Mouse (Mus musculus): ENCODE data around the gene Frs2. TPM values are rescaled to one million over a fixed set of nuclear protein-coding genes. Genes with fewer than 3 reads are reported as not detected.

Gene Frs2
- polyA plus RNA-seq, 1 experiment from 2014 or later = 27.2 TPM

DNA sequence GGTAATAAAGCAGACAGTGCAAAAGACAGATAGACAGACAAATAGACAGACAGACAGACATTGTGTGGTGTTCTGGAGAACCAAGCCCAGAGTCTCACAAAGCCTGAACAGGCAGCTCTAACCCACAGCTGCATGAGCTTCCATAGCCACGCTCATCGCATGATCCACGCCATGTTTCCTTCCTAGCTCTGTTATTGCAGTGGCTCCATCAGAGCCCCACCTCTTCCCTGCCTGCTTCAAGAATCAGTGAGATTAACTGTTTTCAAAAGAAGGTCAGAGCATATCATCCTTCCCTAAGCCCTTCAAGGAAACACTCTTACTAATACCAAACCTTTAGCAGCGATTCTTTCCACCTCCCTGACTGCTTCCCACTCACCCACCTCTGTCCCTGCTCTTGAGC, 43.3 kb downstream of the Frs2 start:
- Histone ChIP-seq H3K4me1 (ENCODE audit: control insufficient read depth, insufficient read depth, low read length) (peaks cover 3% of the 10 kb centered on the region; the same call in 1 of the 2 replicates), H3K4me3 (ENCODE audit: low read depth, low read length) (no peak overlapping the region), H3K36me3 (ENCODE audit: control insufficient read depth, insufficient read depth, low read length) (no peaks in the 10 kb centered on the region), H3K27me3 (replicated peaks; ENCODE audit: control insufficient read depth, insufficient read depth, low read length) (no peaks in the 10 kb centered on the region), H3K9ac (ENCODE audit: low read length) (no peak overlapping the region), H3K27ac (ENCODE audit: low read depth, low read length) (no peak overlapping the region), H3K4me2 (ENCODE audit: low read length) (no peak overlapping the region), H3K9me3 (replicated peaks; ENCODE audit: control insufficient read depth, low read length) (no peaks in the 10 kb centered on the region)
- 69% methylated on average over 4 of the region's 4 CpGs for WGBS
- ATAC-seq (no peak), DNase-seq (ENCODE audit: low spot score) (no peak)

- H3K9me3 ChIP-seq (replicated peaks; ENCODE audit: control insufficient read depth, low read length) = no peaks in the 10 kb centered on the region
- peaks cover 3% of the 10 kb centered on the region; the same call in 1 of the 2 replicates for H3K4me1 ChIP-seq (ENCODE audit: control insufficient read depth, insufficient read depth, low read length)
- no peak for ATAC-seq
- no peak for DNase-seq (ENCODE audit: low spot score)
- no peak overlapping the region for H3K9ac ChIP-seq (ENCODE audit: low read length)
- H3K27ac ChIP-seq (ENCODE audit: low read depth, low read length) = no peak overlapping the region
- no peak overlapping the region for H3K4me3 ChIP-seq (ENCODE audit: low read depth, low read length)
- H3K4me2 ChIP-seq (ENCODE audit: low read length) = no peak overlapping the region
- H3K27me3 ChIP-seq (replicated peaks; ENCODE audit: control insufficient read depth, insufficient read depth, low read length) = no peaks in the 10 kb centered on the region
- H3K36me3 ChIP-seq (ENCODE audit: control insufficient read depth, insufficient read depth, low read length) = no peaks in the 10 kb centered on the region
Observed at GRCm38 (mm10) chr10:117103854-117104598, 44.3 kb downstream of the Frs2 start.

- ATAC-seq = no peak
- no peaks in the 10 kb centered on the region for H3K27me3 ChIP-seq (replicated peaks; ENCODE audit: control insufficient read depth, insufficient read depth, low read length)
- no peaks in the 10 kb centered on the region; the same call in 1 of the 2 replicates for H3K36me3 ChIP-seq (ENCODE audit: control insufficient read depth, insufficient read depth, low read length)
- H3K4me2 ChIP-seq (ENCODE audit: low read length) = no peak overlapping the region
- H3K4me1 ChIP-seq (ENCODE audit: control insufficient read depth, insufficient read depth, low read length) = no peaks in the 10 kb centered on the region
- H3K9ac ChIP-seq (ENCODE audit: low read length) = no peak overlapping the region
- H3K27ac ChIP-seq (ENCODE audit: low read depth, low read length) = no peak overlapping the region
- no peaks in the 10 kb centered on the region for H3K9me3 ChIP-seq (replicated peaks; ENCODE audit: control insufficient read depth, low read length)
- no peak for DNase-seq (ENCODE audit: low spot score)
- WGBS = 86% methylated on average over 5 of the region's 5 CpGs
- H3K4me3 ChIP-seq (ENCODE audit: low read depth, low read length) = no peak overlapping the region
Observed at GRCm38 (mm10) chr10:117100175-117100574, 48.2 kb downstream of the Frs2 start.

- DNase-seq (ENCODE audit: low spot score) = no peak
Observed at GRCm38 (mm10) chr10:117097116-117097698, 51.1 kb downstream of the Frs2 start.

GRCm38 (mm10) chr10:117096096-117096495, 52.2 kb downstream of the Frs2 start:
- no peaks in the 10 kb centered on the region; the same call in 1 of the 2 replicates for H3K36me3 ChIP-seq (ENCODE audit: control insufficient read depth, insufficient read depth, low read length)
- H3K9ac ChIP-seq (ENCODE audit: low read length) = no peak overlapping the region
- H3K27me3 ChIP-seq (replicated peaks; ENCODE audit: control insufficient read depth, insufficient read depth, low read length) = no peaks in the 10 kb centered on the region
- no peaks in the 10 kb centered on the region for H3K9me3 ChIP-seq (replicated peaks; ENCODE audit: control insufficient read depth, low read length)
- H3K4me1 ChIP-seq (ENCODE audit: control insufficient read depth, insufficient read depth, low read length) = peaks cover 3% of the 10 kb centered on the region; the same call in 1 of the 2 replicates
- H3K4me3 ChIP-seq (ENCODE audit: low read depth, low read length) = no peak overlapping the region
- no peak overlapping the region for H3K4me2 ChIP-seq (ENCODE audit: low read length)
- DNase-seq (ENCODE audit: low spot score) = no peak
- no peak overlapping the region for H3K27ac ChIP-seq (ENCODE audit: low read depth, low read length)
- no peak for ATAC-seq
- WGBS = 86% methylated on average over 6 of the region's 6 CpGs

More at GRCm38 (mm10) chr10:117097116-117097698, 51.1 kb downstream of the Frs2 start:
- Histone ChIP-seq H3K36me3 (ENCODE audit: control insufficient read depth, insufficient read depth, low read length) (no peaks in the 10 kb centered on the region; the same call in 1 of the 2 replicates), H3K27me3 (replicated peaks; ENCODE audit: control insufficient read depth, insufficient read depth, low read length) (no peaks in the 10 kb centered on the region), H3K4me1 (ENCODE audit: control insufficient read depth, insufficient read depth, low read length) (peaks cover 3% of the 10 kb centered on the region; the same call in 1 of the 2 replicates), H3K9ac (ENCODE audit: low read length) (no peak overlapping the region), H3K27ac (ENCODE audit: low read depth, low read length) (no peak overlapping the region), H3K9me3 (replicated peaks; ENCODE audit: control insufficient read depth, low read length) (no peaks in the 10 kb centered on the region), H3K4me2 (ENCODE audit: low read length) (no peak overlapping the region), H3K4me3 (ENCODE audit: low read depth, low read length) (no peak overlapping the region)
- 84% methylated on average over 2 of the region's 2 CpGs for WGBS
- no peak for ATAC-seq

GRCm38 (mm10) chr10:117094504-117095329, 53.6 kb downstream of the Frs2 start:
- peak; percentile 84 for ATAC-seq
- no peak overlapping the region for H3K9ac ChIP-seq (ENCODE audit: low read length)

GRCm38 (mm10) chr10:117089628-117090027, 58.7 kb downstream of the Frs2 start:
- 77% methylated on average over 4 of the region's 4 CpGs for WGBS

More at GRCm38 (mm10) chr10:117094504-117095329, 53.6 kb downstream of the Frs2 start:
- H3K27ac ChIP-seq (ENCODE audit: low read depth, low read length) = peak overlapping the region; percentile 48
- H3K4me1 ChIP-seq (ENCODE audit: control insufficient read depth, insufficient read depth, low read length) = peaks cover 3% of the 10 kb centered on the region; the same call in 1 of the 2 replicates
- H3K36me3 ChIP-seq (ENCODE audit: control insufficient read depth, insufficient read depth, low read length) = no peaks in the 10 kb centered on the region; the same call in 1 of the 2 replicates
- 61% methylated on average over 15 of the region's 15 CpGs for WGBS
- no peaks in the 10 kb centered on the region for H3K27me3 ChIP-seq (replicated peaks; ENCODE audit: control insufficient read depth, insufficient read depth, low read length)
- no peak overlapping the region for H3K4me3 ChIP-seq (ENCODE audit: low read depth, low read length)
- no peaks in the 10 kb centered on the region for H3K9me3 ChIP-seq (replicated peaks; ENCODE audit: control insufficient read depth, low read length)
- H3K4me2 ChIP-seq (ENCODE audit: low read length) = no peak overlapping the region
- DNase-seq (ENCODE audit: low spot score) = peak; percentile 68

GRCm38 (mm10) chr10:117081914-117082359, 66.4 kb downstream of the Frs2 start:
- ATAC-seq = no peak
- Histone ChIP-seq H3K4me2 (ENCODE audit: low read length) (no peak overlapping the region), H3K4me3 (ENCODE audit: low read depth, low read length) (no peak overlapping the region), H3K9ac (ENCODE audit: low read length) (no peak overlapping the region), H3K9me3 (replicated peaks; ENCODE audit: control insufficient read depth, low read length) (no peaks in the 10 kb centered on the region), H3K4me1 (ENCODE audit: control insufficient read depth, insufficient read depth, low read length) (no peaks in the 10 kb centered on the region), H3K27ac (ENCODE audit: low read depth, low read length) (no peak overlapping the region), H3K36me3 (ENCODE audit: control insufficient read depth, insufficient read depth, low read length) (peaks cover 57% of the 10 kb centered on the region), H3K27me3 (replicated peaks; ENCODE audit: control insufficient read depth, insufficient read depth, low read length) (no peaks in the 10 kb centered on the region)
- no peak for DNase-seq (ENCODE audit: low spot score)
- WGBS = 95% methylated on average over 2 of the region's 2 CpGs

More at GRCm38 (mm10) chr10:117089628-117090027, 58.7 kb downstream of the Frs2 start:
- Histone ChIP-seq H3K27me3 (replicated peaks; ENCODE audit: control insufficient read depth, insufficient read depth, low read length) (no peaks in the 10 kb centered on the region), H3K27ac (ENCODE audit: low read depth, low read length) (no peak overlapping the region), H3K4me1 (ENCODE audit: control insufficient read depth, insufficient read depth, low read length) (peaks cover 3% of the 10 kb centered on the region; the same call in 1 of the 2 replicates), H3K4me3 (ENCODE audit: low read depth, low read length) (no peak overlapping the region), H3K36me3 (ENCODE audit: control insufficient read depth, insufficient read depth, low read length) (peaks cover 5% of the 10 kb centered on the region), H3K4me2 (ENCODE audit: low read length) (no peak overlapping the region), H3K9me3 (replicated peaks; ENCODE audit: control insufficient read depth, low read length) (no peaks in the 10 kb centered on the region), H3K9ac (ENCODE audit: low read length) (no peak overlapping the region)
- no peak for ATAC-seq
- DNase-seq (ENCODE audit: low spot score) = no peak
